ENCODE assay signal across 1 mouse cellular context in the genomic region with DNA sequence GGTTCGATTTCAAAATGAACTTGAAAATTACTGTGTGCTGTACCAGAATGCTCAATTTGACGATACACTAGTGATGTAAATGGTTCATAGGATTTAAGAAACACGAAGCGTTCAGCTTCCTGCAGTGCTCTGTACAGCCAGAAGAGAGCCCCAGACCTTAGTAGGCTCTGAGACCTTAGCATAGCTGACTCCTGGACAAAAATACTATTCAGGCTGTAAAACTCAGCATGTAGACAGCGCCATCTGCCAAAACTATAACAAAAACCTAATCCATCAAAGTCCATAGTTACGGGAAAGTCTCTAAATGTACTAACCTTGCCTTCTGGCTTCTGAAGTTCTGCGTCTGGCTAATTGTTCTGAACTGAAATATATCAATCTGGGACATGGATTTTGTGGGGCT.
TF ChIP-seq lines count a peak whose summit lies in the region.

No protein-coding gene starts in this region.

TF ChIP-seq in CH12.LX, 34 proteins besides CTCF, POLR2A, EP300 and RAD21 (continued from another document):
- TF ChIP-seq USF1 (IDR thresholded peaks at IDR 0.05; ENCODE audit: low read depth, low read length) (no peak), ETS1 (conservative IDR thresholded peaks at IDR 0.05; ENCODE audit: low read depth, low read length) (no peak), ZMIZ1 (IDR thresholded peaks at IDR 0.05; ENCODE audit: low read depth, low read length) (no peak), POLR2AphosphoS2 (IDR thresholded peaks at IDR 0.05; ENCODE audit: low read depth, low read length) (no peak), SIN3A (IDR thresholded peaks at IDR 0.05; ENCODE audit: low read length) (no peak), MAX (IDR thresholded peaks at IDR 0.05; ENCODE audit: low read length) (peak; percentile 58; the same call in 1 of the 2 replicates), KAT2A (IDR thresholded peaks at IDR 0.05; ENCODE audit: insufficient replicate concordance, low read length) (no peak), PAX5 (IDR thresholded peaks at IDR 0.05; ENCODE audit: low read length) (no peak), UBTF (IDR thresholded peaks at IDR 0.05; ENCODE audit: low read depth, low read length) (no peak), CHD2 (IDR thresholded peaks at IDR 0.05; ENCODE audit: low read length) (no peak), TCF12 (IDR thresholded peaks at IDR 0.05; ENCODE audit: low read depth, low read length) (no peak), TBP (conservative IDR thresholded peaks at IDR 0.05; ENCODE audit: low read depth, low read length) (0 out of 2 replicates have a peak, but pooled peaks have one; percentile 62), NRF1 (IDR thresholded peaks at IDR 0.05; ENCODE audit: low read depth, low read length) (no peak), ZC3H11A (IDR thresholded peaks at IDR 0.05; ENCODE audit: low read depth, low read length) (peak; percentile 76), JUND (conservative IDR thresholded peaks at IDR 0.05; ENCODE audit: low read depth, low read length) (0 out of 2 replicates have a peak, but pooled peaks have one; percentile 7), HCFC1 (IDR thresholded peaks at IDR 0.05; ENCODE audit: low read depth, low read length) (no peak), ELF1 (IDR thresholded peaks at IDR 0.05; ENCODE audit: low read depth, low read length) (peak; percentile 42)
